Mouse (Mus musculus) retina, embryonic 14.5 days (tissue): ENCODE measurements at regions not wholly inside any gene's neighbourhood (a gene's known extent, or its start where the extent isn't known, plus 50 kb on each side); places are given as distances from the start of the nearest gene placed in this dataset.

Experiments
- DNase-seq: peaks from one replicate; pipeline ENCODE4 v3.0.0-alpha.2; 2015; ENCODE audit warnings: low spot score

DNA sequence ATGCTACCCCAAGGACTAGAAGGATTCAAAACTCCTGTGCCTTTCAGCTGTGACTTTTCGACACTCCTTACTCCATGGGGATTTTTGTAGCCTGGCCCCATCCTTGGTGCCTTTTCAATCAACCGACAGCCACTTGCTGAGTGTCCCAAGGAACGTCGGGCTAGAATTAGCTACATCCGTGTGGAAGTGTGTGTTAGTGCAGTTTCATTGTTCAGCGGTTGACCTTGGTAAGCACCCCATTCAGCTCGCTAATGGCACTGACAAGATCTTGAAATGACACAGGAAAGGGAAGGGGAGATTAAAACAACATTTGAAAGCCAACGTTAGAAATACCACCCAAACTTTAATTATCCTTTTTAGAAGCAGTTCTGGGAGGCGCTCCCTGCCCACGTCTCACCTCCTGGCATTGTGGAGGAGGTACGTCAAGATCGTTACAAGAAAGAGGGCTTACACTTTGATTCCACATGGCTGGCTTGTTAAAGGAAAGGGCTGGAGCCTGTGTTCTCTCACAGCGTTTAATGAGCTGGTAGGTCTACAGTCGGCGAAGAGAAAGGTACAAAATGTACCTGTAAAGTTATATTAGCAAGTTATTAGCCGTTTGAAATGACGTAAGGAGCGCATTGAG lies 536.4 kb downstream of the Fam19a2 start:
- peak; percentile 52 for DNase-seq

- DNase-seq, result no peak
Observed at GRCm38 (mm10) chr10:123800692-123801528, 537.1 kb downstream of the Fam19a2 start.

- DNase-seq, result no peak
Observed at GRCm38 (mm10) chr10:123810882-123811281, 547.1 kb downstream of the Fam19a2 start.

GRCm38 (mm10) chr10:123813142-123813541 lies 549.3 kb downstream of the Fam19a2 start:
- no peak for DNase-seq

GRCm38 (mm10) chr10:123840061-123840751 lies 576.4 kb downstream of the Fam19a2 start:
- peak; percentile 3 for DNase-seq

GRCm38 (mm10) chr10:123842141-123842540 lies 578.3 kb downstream of the Fam19a2 start:
- no peak for DNase-seq

- no peak for DNase-seq
Observed at GRCm38 (mm10) chr10:123843604-123844003, 579.8 kb downstream of the Fam19a2 start.

DNA sequence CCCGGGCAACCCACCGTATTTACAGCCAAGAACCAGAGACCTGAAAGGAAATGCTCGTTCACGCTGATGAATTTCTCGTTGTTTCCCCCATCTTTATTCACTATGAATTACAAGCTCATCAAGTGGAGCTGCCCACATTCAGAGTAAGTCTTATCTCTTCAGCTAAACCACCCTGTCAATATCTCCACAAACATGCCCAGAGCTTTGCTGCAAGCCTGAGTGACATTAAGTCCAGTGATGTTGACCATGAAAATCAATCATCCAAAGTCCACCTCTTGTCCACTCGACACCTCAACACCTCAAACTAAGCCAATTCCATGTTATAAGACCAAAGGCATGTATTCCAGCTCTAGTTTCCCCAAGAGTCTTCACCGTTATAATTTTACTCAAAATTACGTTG lies 582.8 kb downstream of the Fam19a2 start:
- no peak for DNase-seq

GRCm38 (mm10) chr10:123848564-123848963 lies 584.8 kb downstream of the Fam19a2 start:
- no peak for DNase-seq

DNA sequence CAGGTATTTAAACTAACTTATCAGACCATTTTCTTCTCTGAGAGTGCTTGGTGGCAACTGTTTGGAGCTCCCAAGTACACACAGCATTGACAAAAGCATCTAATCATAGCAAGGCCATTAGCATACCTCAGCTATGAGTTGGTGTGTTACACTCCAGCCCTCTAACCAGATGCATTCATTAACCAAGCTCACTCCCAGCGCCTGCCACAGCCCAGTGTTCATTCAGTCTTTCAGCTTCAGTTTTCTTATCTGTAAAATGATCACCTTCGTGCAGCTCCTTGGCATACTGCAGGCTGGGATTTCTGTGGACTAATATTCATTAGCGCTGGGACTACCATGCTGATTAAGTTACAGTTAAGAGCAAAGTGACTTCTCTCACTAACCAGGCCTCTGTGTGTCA lies 611.7 kb downstream of the Fam19a2 start:
- DNase-seq, result no peak

DNA sequence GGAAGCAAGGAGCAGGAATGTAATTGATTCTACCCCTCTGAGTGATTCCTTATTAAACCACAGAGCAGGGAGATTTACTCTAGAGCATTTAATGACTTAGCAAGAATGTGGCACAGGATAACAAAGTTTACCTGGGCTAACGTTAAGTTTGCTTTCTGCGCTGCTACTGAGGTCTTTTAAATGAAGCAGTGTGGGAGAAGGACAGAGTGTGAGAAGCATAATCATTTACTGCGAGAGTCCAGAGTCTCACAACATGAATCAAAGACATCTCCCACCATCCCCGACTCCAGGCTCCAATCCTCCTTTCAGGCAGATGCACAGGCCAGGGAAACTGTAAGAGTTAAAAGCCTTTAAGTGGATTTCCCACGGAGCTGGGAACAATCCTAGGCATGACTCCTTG lies 612.1 kb downstream of the Fam19a2 start:
- no peak for DNase-seq

DNA sequence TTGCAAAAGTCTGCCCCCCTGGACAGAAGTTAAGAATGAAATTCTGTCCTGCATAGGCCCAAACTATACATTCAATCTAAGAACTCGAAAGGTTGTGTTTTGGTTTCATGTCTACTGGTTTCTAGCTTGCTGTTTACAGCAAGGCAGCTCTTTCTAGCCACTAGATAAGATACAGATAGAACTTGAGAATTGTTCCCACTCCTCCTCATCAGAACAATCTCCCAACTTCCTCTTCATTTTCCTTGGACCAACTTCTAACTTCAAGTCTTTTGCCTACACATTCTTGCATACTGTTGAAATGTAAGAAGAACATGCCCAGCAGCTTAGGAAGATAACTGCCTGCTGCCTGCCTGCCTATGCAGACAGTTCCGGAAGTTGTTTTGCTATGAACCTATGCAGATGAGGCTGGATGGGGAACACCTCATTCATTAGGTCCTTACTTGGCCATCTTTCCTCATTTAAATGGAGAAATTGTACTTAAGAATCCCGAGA lies 624.9 kb downstream of the Fam19a2 start:
- DNase-seq, result no peak

GRCm38 (mm10) chr10:123919054-123919453 lies 655.3 kb downstream of the Fam19a2 start:
- DNase-seq, result no peak

- no peak for DNase-seq
Observed at GRCm38 (mm10) chr10:123929955-123930354, 666.2 kb downstream of the Fam19a2 start.

DNA sequence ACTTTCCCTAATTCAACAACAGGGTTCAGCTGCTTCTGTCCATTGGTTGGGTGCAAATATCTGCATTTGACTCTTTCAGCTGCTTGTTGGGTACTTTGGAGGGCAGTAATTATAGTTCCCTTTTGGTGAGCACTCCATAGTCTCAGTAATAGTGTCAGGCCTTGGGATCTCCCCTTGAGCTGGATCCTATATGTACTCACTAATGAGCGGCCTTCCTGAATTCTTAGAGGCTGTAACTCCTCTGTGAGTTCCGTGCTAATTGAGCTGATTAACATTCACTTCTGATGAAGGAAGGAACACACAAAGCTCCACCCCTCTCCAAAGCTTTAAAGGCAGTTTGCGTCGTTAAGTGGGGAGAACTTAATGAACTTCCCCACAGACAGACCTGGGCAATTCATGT lies 674.9 kb downstream of the Fam19a2 start:
- peak; percentile 6 for DNase-seq
